Mouse (Mus musculus): ENCODE data around the gene Qk.

Qk gene

GRCm38 (mm10) chr17:10251252-10251958, 68.2 kb downstream of the Qk start:
- no peak for DNase-seq (ENCODE audit: inconsistent ontology term)

- DNase-seq (ENCODE audit: inconsistent ontology term) = no peak
Observed at GRCm38 (mm10) chr17:10240081-10240480, 79.6 kb downstream of the Qk start.

DNA sequence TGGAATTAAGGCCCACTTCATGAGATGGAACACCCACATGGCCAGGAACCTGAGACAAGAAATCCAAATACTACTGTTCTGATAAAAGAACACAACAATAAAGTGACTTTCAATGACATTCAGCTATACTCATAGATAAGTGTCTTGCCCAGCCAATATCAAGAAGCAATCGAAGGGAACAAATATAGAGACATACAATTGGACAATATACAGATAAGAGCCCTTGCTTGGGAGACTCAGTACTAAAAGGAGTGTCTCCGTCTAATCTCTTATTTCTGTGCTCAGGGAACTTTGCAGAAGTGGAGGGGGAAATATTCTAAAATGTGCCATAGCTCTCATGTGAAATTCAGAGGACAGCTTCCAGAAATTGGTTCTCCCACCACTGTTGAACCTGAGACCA, 83.1 kb downstream of the Qk start:
- no peak for DNase-seq (ENCODE audit: inconsistent ontology term)

DNA sequence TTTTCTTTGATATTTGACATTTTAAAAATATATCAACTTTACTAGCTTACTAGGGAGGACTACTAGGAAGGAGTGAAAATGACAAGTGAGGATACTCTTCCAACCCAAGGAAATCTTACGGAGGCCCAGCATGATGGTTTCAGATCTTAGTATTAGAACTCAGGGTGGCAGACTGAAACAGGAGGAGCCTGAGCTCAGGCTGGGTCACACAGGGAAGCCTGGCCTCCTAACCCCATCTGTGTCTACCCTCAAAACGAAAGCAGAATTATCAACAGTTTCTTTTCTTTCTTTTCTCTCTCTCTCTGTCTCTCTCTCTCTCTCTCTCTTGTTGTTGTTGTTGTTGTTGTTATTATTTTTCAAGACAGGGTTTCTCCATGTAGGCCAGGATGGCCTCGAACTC, 87.2 kb downstream of the Qk start:
- no peak for DNase-seq (ENCODE audit: inconsistent ontology term)

- no peak for DNase-seq (ENCODE audit: inconsistent ontology term)
Observed at GRCm38 (mm10) chr17:10227798-10228538, 91.7 kb downstream of the Qk start.

DNA sequence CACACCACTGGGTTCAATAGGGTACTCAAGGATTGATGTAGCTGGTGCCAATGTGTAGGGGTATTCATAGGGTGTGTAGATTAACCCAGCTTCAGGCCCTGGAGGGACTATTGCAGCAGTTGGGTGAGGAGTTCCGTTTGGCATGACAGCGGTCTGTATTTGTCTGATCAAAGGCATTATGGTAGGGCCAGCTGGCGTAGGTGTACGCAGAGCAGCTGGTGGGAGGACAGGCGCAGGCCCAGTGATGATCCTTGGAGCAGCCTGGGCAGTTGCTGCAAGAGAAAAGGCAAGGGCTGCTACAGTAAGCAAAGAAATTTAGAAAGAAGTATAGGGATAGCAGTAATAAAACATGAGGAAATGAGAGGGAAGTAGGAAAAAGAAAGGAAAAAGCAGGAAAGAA, 103.5 kb downstream of the Qk start:
- no peak for DNase-seq (ENCODE audit: inconsistent ontology term)

DNA sequence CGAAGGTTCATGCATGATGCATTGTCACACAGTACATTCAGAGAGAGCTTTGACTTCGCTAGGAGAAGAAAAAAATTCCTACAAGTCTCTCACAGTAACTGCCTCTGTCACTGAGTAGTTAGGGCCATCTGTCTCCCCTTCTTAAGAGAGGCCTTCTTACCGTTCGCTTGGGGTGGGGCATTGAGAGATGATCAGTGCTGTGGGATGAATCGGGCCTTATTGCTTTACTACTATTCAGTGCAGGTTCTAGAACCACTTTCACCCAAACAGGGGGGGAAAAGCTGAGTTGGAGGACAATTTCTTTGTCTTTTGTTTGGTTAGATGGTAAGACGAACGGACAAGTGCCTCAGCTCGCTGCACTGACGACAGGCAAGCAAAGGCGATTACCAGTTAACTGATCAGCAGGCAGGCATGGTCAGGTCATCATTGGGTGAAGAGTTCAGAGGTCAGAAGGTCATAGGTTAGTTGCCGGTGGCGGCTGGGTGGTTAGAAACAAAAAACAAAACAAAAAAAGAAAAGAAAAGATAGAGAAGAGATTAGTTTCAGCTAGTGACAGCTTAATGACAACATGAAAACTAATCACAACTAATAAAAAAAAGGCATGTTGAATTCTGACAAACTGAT, 110.4 kb downstream of the Qk start:
- no peak for DNase-seq (ENCODE audit: inconsistent ontology term)

DNA sequence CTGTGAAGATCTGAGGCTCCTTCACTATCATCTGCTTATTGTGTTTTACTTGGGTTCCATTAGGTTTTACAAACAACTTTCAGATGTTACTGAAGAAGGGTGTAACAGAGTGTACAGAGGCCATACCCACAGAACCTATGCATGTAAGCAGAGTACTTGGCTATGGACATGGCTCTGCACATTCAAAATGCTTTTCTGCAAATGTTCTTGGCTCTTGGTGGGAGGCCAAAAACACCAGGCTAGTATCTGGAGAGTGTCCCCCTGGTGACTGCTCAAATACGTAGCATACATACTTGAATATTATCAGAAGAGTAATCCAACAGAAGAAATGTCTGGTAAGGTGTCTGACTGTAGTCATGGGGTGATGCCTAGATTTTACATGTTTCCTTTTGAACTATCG, 121.0 kb downstream of the Qk start:
- no peak for DNase-seq (ENCODE audit: inconsistent ontology term)

DNA sequence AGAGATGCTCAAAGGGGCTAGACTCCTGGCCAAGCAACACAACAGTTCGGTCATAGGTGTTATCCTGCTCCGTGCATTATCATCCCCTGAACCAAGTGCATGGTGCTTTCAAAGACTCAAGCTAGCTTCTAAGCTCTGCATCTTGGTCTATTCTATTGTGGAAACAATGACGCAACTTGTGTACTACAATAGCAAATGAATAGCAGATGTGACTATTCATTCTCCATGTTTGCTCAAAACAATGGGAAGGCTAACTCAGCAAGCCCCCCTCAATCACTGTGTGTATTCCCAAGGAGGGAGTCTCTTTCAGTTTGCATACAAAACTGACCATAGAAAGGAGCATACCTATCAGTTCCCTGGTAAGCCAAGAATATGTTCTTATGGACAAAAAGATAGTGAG, 121.4 kb downstream of the Qk start:
- no peak for DNase-seq (ENCODE audit: inconsistent ontology term)

- DNase-seq (ENCODE audit: inconsistent ontology term) = no peak
Observed at GRCm38 (mm10) chr17:10195703-10196102, 124.0 kb downstream of the Qk start.

GRCm38 (mm10) chr17:10190857-10191256, 128.8 kb downstream of the Qk start:
- no peak for DNase-seq (ENCODE audit: inconsistent ontology term)

DNA sequence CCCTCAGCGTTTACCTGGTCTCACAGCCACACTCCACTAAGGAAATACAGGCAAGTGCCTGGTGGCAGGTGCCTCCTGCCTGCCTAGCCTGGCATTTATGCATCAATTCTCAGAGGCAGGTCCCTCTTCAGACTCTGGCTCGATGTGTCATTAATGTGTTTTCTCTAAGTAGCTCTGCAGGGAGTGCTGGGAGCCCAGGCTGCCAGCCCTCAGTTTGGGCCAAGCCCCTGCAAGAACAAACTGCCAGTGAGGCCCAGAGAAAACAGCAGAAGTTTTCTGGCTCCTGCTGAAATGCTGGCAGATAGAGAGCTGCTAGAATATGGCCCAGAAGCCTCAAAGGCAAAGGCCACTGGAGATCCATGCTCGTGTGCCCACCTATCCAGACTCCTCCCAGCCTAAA, 131.2 kb downstream of the Qk start:
- no peak for DNase-seq (ENCODE audit: inconsistent ontology term)

DNA sequence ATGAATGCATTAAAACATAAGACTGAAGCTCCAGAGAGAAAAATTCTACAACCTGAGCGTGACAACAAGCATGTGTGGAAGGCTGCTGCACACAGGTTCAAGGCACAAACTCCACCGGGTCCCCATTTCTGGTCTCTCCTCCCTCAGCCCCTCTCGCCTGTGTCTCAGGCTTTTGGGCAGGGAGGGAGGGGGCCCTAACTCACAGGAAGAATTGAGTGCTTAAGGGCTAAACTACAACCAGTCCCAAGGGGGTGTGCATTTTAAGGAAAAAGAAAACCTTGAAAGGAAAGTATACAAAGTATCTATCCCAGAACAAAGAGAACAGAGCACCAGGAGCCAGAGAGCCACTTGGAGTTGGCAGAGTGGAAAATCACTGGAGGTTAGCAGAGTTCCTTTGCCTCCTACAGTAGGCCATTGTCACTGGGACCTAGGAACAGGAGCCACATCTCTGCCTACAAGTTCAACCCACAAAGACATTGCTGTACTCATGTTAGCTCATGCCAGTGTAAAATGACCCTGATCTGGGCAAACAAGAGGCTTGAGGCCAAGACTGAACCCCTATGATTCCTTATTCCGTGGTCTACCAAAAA, 132.1 kb downstream of the Qk start:
- DNase-seq (ENCODE audit: inconsistent ontology term) = peak; percentile 29

GRCm38 (mm10) chr17:10181761-10182160, 137.9 kb downstream of the Qk start:
- DNase-seq (ENCODE audit: inconsistent ontology term) = no peak

- DNase-seq (ENCODE audit: inconsistent ontology term) = no peak
Observed at GRCm38 (mm10) chr17:10177096-10177495, 142.6 kb downstream of the Qk start.

- no peak for DNase-seq (ENCODE audit: inconsistent ontology term)
Observed at GRCm38 (mm10) chr17:10161258-10161657, 158.4 kb downstream of the Qk start.

DNA sequence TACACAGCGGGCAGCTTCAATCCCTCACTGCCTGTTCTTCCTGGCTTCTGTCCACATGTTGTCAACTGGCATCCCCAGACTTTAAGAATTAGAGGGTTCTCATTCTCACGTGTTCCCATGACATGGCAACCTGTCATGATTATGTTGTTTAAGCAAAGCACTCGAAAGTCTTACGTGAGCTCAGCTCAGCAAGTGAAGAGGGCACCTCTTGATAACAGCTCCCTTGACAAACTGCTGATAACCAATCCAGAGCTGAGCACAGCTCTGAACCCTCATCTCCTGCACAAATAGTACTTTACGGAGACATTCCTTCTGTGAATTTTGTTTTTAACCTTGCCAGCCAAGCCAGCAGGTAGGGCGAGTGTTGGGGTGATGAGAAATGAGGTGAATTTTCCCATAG, 159.2 kb downstream of the Qk start:
- no peak for DNase-seq (ENCODE audit: inconsistent ontology term)

DNA sequence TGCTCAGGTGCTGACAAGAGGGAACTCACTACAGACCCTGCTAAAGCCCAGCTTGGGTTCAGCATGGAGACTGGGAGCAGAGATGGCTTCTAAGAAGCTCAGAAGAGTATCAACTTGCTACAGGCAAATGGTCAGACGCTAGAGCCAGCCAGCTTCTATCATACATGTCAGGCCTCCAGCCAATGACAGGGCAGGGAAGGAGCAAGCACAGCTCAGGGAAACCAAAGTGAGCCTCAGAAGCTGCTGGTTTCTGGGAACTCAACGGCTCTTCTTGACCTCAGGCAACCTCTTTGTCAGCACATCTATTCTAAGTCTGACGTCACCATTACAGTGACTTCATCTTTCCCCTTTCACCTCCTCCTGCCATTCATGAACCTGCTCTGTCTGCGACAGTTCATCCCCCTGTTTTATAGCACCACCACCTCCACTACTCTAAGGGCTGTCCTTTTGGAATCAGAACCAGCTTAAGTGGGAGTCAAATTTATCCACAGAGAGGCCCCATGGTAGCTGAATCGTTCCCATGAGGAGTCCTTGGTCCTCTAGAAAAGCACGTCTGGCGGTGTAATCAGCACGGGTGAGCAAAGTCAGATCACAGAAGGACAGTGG, 166.7 kb downstream of the Qk start:
- no peak for DNase-seq (ENCODE audit: inconsistent ontology term)
